Mouse (Mus musculus) thymus, postnatal 36 days (tissue): ENCODE measurements around the gene Gm13290.
A peak's percentile ranks its signal among the peaks of the same experiment; 100 is the strongest.
"Not testable (repeated sequence)": the region's sequence is repeated elsewhere in the genome, so short reads cannot be mapped to it uniquely, and the experiment has no call there.

Experiments used
- DNase-seq, 2 experiments: peaks; one replicate each; pipeline ENCODE4 v3.0.0; 2022; ENCODE audit warnings: mixed read lengths in 2 of 2

Gm13290 gene

DNA sequence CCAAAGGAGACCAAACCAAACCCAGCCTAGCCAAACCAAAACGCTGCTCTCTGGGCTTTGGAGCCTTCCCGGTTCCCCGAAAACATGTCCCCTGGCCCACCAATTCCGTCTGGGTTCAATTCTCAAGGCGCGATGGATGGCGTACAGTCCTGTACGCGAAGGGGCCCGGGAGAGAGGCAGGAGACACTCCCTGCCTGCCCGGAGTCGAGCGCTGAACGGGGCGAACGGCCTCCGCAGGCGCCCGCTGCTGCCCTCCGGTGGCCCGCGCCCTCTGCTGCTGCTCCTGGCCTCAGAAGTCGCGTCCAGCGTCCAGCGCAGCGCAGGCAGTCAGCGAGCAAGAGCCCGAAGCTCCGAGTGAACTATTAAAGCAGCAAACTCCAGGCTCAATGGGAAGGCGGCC lies 8.7 kb downstream of the Gm13290 start:
- DNase-seq = not testable (repeated sequence)

DNA sequence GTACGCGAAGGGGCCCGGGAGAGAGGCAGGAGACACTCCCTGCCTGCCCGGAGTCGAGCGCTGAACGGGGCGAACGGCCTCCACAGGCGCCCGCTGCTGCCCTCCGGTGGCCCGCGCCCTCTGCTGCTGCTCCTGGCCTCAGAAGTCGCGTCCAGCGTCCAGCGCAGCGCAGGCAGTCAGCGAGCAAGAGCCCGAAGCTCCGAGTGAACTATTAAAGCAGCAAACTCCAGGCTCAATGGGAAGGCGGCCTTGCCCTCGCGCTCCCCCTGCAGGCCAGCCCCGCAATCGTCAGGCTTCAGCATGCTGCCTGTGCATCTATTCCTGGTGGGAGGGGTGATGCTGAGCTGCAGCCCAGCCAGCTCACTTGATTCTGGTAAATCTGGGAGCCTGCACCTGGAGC lies 11.8 kb downstream of the Gm13290 start, which contains the start of gene Gm13276:
TSS of gene Gm13276 (plus strand) at position 301 of the 400 bp plus-strand sequence.
- DNase-seq = not testable (repeated sequence)

DNA sequence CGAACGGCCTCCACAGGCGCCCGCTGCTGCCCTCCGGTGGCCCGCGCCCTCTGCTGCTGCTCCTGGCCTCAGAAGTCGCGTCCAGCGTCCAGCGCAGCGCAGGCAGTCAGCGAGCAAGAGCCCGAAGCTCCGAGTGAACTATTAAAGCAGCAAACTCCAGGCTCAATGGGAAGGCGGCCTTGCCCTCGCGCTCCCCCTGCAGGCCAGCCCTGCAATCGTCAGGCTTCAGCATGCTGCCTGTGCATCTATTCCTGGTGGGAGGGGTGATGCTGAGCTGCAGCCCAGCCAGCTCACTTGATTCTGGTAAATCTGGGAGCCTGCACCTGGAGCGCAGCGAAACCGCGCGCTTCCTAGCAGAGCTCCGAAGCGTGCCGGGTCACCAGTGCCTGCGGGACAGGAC lies 14.8 kb downstream of the Gm13290 start, which contains the start of gene Gm13277:
TSS of gene Gm13277 (plus strand) at position 231 of the 400 bp plus-strand sequence.
- DNase-seq = peak; percentile 67 to 75

DNA sequence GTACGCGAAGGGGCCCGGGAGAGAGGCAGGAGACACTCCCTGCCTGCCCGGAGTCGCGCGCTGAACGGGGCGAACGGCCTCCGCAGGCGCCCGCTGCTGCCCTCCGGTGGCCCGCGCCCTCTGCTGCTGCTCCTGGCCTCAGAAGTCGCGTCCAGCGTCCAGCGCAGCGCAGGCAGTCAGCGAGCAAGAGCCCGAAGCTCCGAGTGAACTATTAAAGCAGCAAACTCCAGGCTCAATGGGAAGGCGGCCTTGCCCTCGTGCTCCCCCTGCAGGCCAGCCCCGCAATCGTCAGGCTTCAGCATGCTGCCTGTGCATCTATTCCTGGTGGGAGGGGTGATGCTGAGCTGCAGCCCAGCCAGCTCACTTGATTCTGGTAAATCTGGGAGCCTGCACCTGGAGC lies 17.6 kb downstream of the Gm13290 start, which contains the start of gene Gm13278:
TSS of gene Gm13278 (plus strand) at position 301 of the 400 bp plus-strand sequence.
- DNase-seq = not testable (repeated sequence)

DNA sequence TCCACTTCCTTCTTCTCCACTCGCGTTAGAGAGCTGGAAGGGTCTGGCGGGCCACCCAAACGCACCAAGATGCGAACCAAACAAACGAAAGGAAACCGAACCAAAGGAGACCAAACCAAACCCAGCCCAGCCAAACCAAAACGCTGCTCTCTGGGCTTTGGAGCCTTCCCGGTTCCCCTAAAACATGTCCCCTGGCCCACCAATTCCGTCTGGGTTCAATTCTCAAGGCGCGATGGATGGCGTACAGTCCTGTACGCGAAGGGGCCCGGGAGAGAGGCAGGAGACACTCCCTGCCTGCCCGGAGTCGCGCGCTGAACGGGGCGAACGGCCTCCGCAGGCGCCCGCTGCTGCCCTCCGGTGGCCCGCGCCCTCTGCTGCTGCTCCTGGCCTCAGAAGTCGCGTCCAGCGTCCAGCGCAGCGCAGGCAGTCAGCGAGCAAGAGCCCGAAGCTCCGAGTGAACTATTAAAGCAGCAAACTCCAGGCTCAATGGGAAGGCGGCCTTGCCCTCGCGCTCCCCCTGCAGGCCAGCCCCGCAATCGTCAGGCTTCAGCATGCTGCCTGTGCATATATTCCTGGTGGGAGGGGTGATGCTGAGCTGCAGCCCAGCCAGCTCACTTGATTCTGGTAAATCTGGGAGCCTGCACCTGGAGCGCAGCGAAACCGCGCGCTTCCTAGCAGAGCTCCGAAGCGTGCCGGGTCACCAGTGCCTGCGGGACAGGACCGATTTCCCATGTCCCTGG lies 20.5 kb downstream of the Gm13290 start, which contains the start of gene Gm13275:
TSS of gene Gm13275 (plus strand) at position 552 of the 740 bp plus-strand sequence.
- peak; percentile 74 to 82 for DNase-seq

DNA sequence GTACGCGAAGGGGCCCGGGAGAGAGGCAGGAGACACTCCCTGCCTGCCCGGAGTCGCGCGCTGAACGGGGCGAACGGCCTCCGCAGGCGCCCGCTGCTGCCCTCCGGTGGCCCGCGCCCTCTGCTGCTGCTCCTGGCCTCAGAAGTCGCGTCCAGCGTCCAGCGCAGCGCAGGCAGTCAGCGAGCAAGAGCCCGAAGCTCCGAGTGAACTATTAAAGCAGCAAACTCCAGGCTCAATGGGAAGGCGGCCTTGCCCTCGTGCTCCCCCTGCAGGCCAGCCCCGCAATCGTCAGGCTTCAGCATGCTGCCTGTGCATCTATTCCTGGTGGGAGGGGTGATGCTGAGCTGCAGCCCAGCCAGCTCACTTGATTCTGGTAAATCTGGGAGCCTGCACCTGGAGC lies 23.5 kb downstream of the Gm13290 start, which contains the start of gene Gm13279:
TSS of gene Gm13279 (plus strand) at position 301 of the 400 bp plus-strand sequence.
- not testable (repeated sequence) for DNase-seq

DNA sequence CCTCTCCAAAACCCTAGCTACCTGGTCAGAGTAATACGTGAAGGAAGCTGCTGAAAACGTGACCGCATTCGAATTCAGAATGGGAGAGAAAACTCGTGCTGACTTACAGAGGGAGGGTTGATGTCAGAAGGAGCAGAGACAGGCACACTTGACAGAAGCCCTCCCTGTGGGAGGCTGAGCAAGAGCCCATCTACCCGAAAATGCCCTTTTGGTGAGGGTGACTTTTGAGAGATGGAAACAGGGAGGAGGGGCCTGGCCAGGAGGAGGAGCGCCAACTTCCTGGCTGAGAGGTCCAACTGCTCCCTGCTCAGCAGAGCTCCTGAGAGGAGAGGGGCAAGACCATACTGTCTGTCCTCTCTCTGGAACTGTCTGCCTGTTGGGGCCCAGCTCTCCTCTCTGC lies 25.7 kb downstream of the Gm13290 start, which contains the start of gene Gm13285:
TSS of gene Gm13285 (plus strand) at position 301 of the 400 bp plus-strand sequence.
- DNase-seq = not testable (repeated sequence)

DNA sequence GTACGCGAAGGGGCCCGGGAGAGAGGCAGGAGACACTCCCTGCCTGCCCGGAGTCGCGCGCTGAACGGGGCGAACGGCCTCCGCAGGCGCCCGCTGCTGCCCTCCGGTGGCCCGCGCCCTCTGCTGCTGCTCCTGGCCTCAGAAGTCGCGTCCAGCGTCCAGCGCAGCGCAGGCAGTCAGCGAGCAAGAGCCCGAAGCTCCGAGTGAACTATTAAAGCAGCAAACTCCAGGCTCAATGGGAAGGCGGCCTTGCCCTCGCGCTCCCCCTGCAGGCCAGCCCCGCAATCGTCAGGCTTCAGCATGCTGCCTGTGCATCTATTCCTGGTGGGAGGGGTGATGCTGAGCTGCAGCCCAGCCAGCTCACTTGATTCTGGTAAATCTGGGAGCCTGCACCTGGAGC lies 29.3 kb downstream of the Gm13290 start, which contains the start of gene Gm13287:
TSS of gene Gm13287 (plus strand) at position 301 of the 400 bp plus-strand sequence.
- not testable (repeated sequence) for DNase-seq

DNA sequence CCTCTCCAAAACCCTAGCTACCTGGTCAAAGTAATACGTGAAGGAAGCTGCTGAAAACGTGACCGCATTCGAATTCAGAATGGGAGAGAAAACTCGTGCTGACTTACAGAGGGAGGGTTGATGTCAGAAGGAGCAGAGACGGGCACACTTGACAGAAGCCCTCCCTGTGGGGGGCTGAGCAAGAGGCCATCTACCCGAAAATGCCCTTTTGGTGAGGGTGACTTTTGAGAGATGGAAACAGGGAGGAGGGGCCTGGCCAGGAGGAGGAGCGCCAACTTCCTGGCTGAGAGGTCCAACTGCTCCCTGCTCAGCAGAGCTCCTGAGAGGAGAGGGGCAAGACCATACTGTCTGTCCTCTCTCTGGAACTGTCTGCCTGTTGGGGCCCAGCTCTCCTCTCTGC lies 31.6 kb downstream of the Gm13290 start, which contains the start of gene Gm13288:
TSS of gene Gm13288 (plus strand) at position 301 of the 400 bp plus-strand sequence.
- DNase-seq = not testable (repeated sequence)

DNA sequence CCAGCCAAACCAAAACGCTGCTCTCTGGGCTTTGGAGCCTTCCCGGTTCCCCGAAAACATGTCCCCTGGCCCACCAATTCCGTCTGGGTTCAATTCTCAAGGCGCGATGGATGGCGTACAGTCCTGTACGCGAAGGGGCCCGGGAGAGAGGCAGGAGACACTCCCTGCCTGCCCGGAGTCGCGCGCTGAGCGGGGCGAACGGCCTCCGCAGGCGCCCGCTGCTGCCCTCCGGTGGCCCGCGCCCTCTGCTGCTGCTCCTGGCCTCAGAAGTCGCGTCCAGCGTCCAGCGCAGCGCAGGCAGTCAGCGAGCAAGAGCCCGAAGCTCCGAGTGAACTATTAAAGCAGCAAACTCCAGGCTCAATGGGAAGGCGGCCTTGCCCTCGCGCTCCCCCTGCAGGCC lies 32.1 kb downstream of the Gm13290 start:
- peak in 1 of 2 experiments; percentile 13 for DNase-seq

DNA sequence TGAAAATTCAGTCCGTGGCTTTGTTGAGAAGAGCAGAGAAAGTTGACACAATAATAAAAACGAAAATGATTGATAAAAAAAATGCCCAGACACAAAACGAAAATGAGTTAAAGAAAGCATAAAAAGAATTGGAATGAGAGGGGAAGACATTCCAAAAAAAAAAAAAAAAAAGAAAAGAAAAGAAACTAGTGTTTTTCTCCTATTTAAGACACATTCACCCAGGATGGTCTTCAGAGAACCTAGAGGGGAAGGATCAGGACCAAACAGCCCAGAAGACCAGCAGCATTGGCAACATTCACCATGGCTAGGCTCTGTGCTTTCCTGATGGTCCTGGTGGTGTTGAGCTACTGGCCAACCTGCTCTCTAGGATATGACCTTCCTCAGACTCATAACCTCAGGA lies 42.3 kb downstream of the Gm13290 start, which contains the start of gene Ifna7:
TSS of gene Ifna7 (plus strand) at position 301 of the 400 bp plus-strand sequence.
- DNase-seq = no peak

DNA sequence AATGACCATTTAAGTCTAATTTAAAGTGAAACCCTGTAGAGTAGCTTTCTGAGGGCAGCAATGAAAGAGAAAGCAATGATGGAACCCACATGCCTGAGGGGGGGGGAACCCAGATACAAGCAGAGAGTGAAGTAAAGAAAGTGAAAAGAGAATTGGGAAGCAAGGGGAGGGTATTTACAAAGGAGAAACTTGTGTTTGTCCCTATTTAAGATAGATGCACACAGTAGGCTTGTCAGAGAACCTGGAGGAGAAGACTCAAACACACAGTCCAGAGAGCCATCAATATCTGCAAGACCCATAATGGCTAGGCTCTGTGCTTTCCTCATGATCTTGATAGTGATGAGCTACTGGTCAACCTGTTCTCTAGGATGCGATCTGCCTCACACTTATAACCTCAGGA lies 46.0 kb downstream of the Gm13290 start, which contains the start of gene Ifna11:
TSS of gene Ifna11 (plus strand) at position 301 of the 400 bp plus-strand sequence.
- no peak for DNase-seq

DNA sequence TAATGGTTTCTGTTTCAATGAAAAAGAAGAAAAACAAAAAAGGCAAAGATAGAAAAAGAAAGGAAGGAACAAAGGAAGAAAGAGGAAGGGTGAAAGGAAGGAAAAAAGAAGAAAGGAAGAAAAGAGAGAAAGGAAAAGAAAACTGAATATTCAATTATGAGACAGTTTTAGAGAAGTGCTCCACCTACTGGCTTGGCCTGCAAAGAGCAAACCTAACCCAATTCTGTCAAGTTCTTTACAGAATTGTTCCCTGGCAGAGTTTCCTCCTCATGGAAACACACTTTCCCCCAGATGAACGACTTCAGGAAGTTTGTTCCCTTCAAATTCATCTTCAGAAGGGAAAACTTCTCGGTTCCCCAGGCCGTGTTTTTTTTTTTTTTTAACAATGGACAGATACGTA lies 49.4 kb downstream of the Gm13290 start:
- no peak for DNase-seq
